Mouse (Mus musculus) C2C12 (cell line): ENCODE data around the gene Spaar.

Experiments used
- CEBPB ChIP-seq: IDR thresholded peaks from one replicate; pipeline ENCODE4 v1.6.1; 2011; ENCODE audit warnings: low read depth, mild to moderate bottlenecking, control low read depth, moderate library complexity
- CTCF ChIP-seq: IDR thresholded peaks from one replicate; pipeline ENCODE4 v1.5.1; 2011; ENCODE audit not compliant: control insufficient read depth, insufficient read depth, insufficient read length
- FOSL1 ChIP-seq: IDR thresholded peaks from one replicate; pipeline ENCODE4 v1.8.0; 2011; ENCODE audit warnings: mild to moderate bottlenecking, low read length; ENCODE audit not compliant: poor library complexity, insufficient read depth, severe bottlenecking
- MAX ChIP-seq: IDR thresholded peaks from one replicate; pipeline ENCODE4 v1.6.1; 2011; ENCODE audit warnings: mild to moderate bottlenecking, control low read depth
- MYOG ChIP-seq: IDR thresholded peaks from one replicate; pipeline ENCODE4 v1.6.1; 2011; ENCODE audit not compliant: control insufficient read depth, insufficient read length; ENCODE audit errors: extremely low read depth
- USF1 ChIP-seq: IDR thresholded peaks from one replicate; pipeline ENCODE4 v1.6.1; 2011; ENCODE audit warnings: low read depth, mild to moderate bottlenecking, control low read depth, moderate library complexity

GRCm38 (mm10) chr4:43772304-43772703 lies 42.5 kb downstream of the Spaar start:
- TF ChIP-seq USF1, result no peak
- no peak for TF ChIP-seq CTCF
- no peak for TF ChIP-seq CEBPB
- TF ChIP-seq MYOG, result no peak
- TF ChIP-seq MAX, result no peak
- no peak for TF ChIP-seq FOSL1
